Mouse (Mus musculus) stomach, embryonic 16.5 days (tissue): Measurements from ENCODE around the gene Cpt1c. TPM values are rescaled to one million over a fixed set of nuclear protein-coding genes. Genes with fewer than 3 reads are reported as not detected.
"Not testable (repeated sequence)": the region's sequence is repeated elsewhere in the genome, so short reads cannot be mapped to it uniquely, and the experiment has no call there.

ENCODE experiments used
- ATAC-seq: fragments of 200-750 bp; cut with Nextera tagmentation; 2 replicates; pipeline ENCODE4 v1.8.0; 2017; ENCODE audit warnings: moderate number of reproducible peaks, moderate TSS enrichment; ENCODE audit not compliant: insufficient read depth, low FRiP score
- H3K27ac ChIP-seq: fragments of 300-500 bp; sonication (generic); 2 replicates; pipeline ENCODE4 v1.5.1; 2014; ENCODE audit warnings: low read length
- H3K27me3 ChIP-seq: fragments of 300-500 bp; sonication (generic); 2 replicates; pipeline ENCODE4 v1.6.1; 2014; ENCODE audit warnings: low read length, control low read depth, mixed read lengths; ENCODE audit not compliant: control insufficient read depth, insufficient read depth
- H3K36me3 ChIP-seq: fragments of 300-500 bp; sonication (generic); 2 replicates; pipeline ENCODE4 v1.6.1; 2014; ENCODE audit warnings: low read length; ENCODE audit not compliant: control insufficient read depth, insufficient read depth
- H3K4me1 ChIP-seq: fragments of 300-500 bp; sonication (generic); 2 replicates; pipeline ENCODE4 v1.6.1; 2014; ENCODE audit warnings: low read length, control low read depth, mixed read lengths; ENCODE audit not compliant: control insufficient read depth, insufficient read depth
- H3K4me2 ChIP-seq: fragments of 300-500 bp; sonication (generic); 2 replicates; pipeline ENCODE4 v1.6.1; 2014; ENCODE audit warnings: low read depth, low read length, mixed read lengths
- H3K4me3 ChIP-seq: fragments of 300-500 bp; sonication (generic); replicated peaks from 2 replicates; pipeline ENCODE4 v1.5.1; 2014; ENCODE audit warnings: mild to moderate bottlenecking, low read length
- H3K9ac ChIP-seq: fragments of 300-500 bp; sonication (generic); 2 replicates; pipeline ENCODE4 v1.6.1; 2014; ENCODE audit warnings: low read length
- H3K9me3 ChIP-seq: fragments of 300-500 bp; sonication (generic); replicated peaks from 2 replicates; pipeline ENCODE4 v1.6.1; 2016; ENCODE audit warnings: low read length, control low read depth; ENCODE audit not compliant: control insufficient read depth
- WGBS: fragments of 180-500 bp; shearing (Covaris S2); extraction: QIAGEN DNeasy Blood & Tissue Kit; methylation state at CpG from one replicate; pipeline ENCODE4 v1.1.7; 2014; 5-methylcytosine and 5-hydroxymethylcytosine counted together
- polyA plus RNA-seq: library from polyadenylated mRNA; unstranded; fragments of >200 nt; fragmentation: Nextera tagmentation; extraction: Ambion mirVana; gene quantifications from 2 replicates; pipeline ENCODE4 v1.2.1, GENCODE M21; 2015

Gene Cpt1c
- 19.9 and 23.4 TPM in 2 replicates for polyA plus RNA-seq

DNA sequence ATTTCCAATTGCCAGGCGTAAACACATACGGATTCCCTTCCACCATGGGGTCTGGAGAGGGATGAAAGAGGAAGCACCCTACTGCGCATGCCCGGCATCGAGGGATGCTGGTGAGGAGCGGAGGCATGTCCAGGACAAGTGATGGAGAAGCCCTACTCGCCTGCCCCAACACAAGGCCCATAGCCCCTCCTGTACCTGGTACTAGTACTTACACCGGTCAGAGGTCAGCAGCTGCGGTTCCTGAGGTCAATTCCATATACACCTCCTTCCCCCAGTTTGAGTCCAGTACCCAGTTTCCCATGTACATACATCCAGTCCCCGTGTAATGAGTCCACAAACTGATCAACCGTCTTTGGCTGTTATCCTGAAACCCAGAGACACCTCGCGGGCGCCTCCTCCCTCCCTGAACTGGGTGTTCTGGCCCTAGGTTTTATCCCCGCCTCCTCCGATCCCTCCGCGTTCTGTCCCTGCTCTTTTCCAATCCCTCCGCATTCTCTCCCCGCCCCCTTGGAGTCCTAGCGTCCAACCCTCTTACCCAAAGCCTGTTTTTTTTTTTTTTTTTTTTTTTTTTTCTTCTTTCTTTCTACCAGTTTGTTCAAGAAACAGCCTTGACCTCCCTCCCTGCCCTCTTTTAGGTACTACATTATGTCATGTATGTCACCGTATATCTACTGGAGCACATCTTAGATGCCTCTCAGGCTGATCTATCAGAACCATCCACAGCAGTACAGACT lies at the start of gene Cpt1c:
Gene Cpt1c, minus strand, starts transcription at position 469 of the 734 bp plus-strand sequence.
- peak; percentile 30; the same call in 1 of the 2 replicates for ATAC-seq
- H3K27me3 ChIP-seq, result no peaks in the 10 kb centered on the region
- H3K9ac ChIP-seq, result peak within 1 kb of the TSS; percentile 73
- peak within 1 kb of the TSS; percentile 88 for H3K27ac ChIP-seq
- 2% methylated on average over 22 of the region's 22 CpGs for WGBS
- H3K9me3 ChIP-seq, result no peaks in the 10 kb centered on the region
- H3K4me3 ChIP-seq, result peak within 1 kb of the TSS; percentile 60
- H3K36me3 ChIP-seq, result peaks cover 25% of the 10 kb centered on the region
- H3K4me1 ChIP-seq, result peaks cover 18% of the 10 kb centered on the region
- H3K4me2 ChIP-seq, result peak within 1 kb of the TSS; percentile 78

DNA sequence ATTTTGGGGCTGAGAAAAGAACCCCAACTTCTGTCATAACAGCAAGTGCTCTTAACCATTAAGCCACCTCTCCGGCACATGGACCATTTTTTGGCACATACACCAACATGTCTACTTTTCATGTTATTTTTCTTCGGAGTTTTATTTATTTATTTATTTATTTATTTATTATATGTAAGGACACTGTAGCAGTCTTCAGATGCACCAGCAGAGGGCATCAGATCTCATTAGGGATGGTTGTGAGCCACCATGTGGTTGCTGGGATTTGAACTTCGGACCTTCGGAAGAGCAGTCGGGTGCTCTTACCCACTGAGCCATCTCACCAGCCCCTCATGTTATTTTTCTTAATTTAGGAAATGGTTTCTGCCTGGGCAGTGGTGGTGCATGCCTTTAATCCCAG lies 49.1 kb upstream of the Cpt1c start:
- not testable (repeated sequence) for H3K27me3 ChIP-seq, H3K9ac ChIP-seq, H3K4me2 ChIP-seq, H3K4me3 ChIP-seq, ATAC-seq, H3K9me3 ChIP-seq, H3K27ac ChIP-seq, H3K36me3 ChIP-seq, H3K4me1 ChIP-seq
- 78% methylated on average over 5 of the region's 5 CpGs for WGBS

DNA sequence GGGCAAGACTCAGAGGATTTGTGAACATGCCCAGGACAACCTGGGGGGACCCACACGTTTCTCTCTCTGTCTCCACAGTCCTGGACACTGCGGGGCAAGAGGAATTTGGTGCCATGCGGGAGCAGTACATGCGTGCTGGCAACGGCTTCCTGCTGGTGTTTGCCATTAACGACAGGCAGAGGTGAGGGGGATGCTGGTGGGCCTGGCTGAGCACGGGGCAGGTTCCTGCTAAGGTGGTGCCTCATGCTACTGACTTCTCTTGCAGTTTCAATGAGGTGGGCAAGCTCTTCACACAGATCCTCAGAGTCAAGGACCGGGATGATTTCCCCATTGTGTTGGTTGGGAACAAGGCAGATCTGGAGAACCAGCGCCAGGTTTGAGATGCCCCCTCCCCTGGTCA lies 45.6 kb upstream of the Cpt1c start:
- H3K27ac ChIP-seq, result no peak overlapping the region
- no peaks in the 10 kb centered on the region for H3K9me3 ChIP-seq
- no peak overlapping the region for H3K4me3 ChIP-seq
- no peak overlapping the region for H3K4me2 ChIP-seq
- no peak overlapping the region for H3K9ac ChIP-seq
- no peak for ATAC-seq
- 0 out of 2 replicates have a peak, but pooled peaks cover 4% of the 10 kb centered on the region for H3K4me1 ChIP-seq
- no peaks in the 10 kb centered on the region for H3K27me3 ChIP-seq
- WGBS, result 69% methylated on average over 9 of the region's 9 CpGs
- H3K36me3 ChIP-seq, result no peaks in the 10 kb centered on the region

DNA sequence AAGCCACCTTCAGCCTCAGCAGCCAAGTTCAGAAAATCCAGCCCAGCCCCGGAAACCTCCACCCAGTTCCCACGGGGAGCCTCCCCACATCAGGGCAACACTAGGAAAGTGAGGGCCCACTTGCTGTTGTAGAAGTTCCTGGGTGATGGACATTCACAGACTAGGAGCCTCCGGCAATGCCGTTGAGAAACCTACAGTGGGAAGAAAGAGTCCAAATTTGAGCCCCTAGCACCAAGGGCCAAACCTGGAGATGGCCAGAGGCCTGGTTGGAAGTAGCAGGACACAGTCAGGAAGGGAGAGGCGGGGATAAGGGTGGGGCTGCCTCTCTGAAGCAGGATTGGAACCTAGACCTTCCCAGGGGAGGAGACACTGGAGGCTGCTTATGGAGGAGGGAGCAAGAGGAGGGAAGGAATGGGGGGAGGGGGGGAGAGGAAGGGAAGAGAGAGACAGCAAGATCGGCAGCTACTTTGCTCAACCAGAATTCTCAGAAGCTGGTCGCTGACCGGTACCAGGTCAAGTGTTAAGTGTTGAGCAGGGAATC lies 44.5 kb upstream of the Cpt1c start:
- Histone ChIP-seq H3K9ac (peak overlapping the region; percentile 86; the same call in 1 of the 2 replicates), H3K9me3 (no peaks in the 10 kb centered on the region), H3K4me3 (peak overlapping the region; percentile 99), H3K4me2 (peak overlapping the region; percentile 82), H3K36me3 (no peaks in the 10 kb centered on the region), H3K27me3 (no peaks in the 10 kb centered on the region), H3K4me1 (peaks cover 10% of the 10 kb centered on the region), H3K27ac (peak overlapping the region; percentile 100)
- 27% methylated on average over 8 of the region's 8 CpGs for WGBS
- no peak for ATAC-seq

GRCm38 (mm10) chr7:45017242-45018061 lies 42.8 kb upstream of the Cpt1c start, which contains the start of gene Rras:
Gene Rras, plus strand, starts transcription at chr7:45017961.
- Histone ChIP-seq H3K9me3 (no peaks in the 10 kb centered on the region), H3K4me3 (peak within 1 kb of the TSS; percentile 99), H3K9ac (peak within 1 kb of the TSS; percentile 86), H3K36me3 (peaks cover under 1% of the 10 kb centered on the region; the same call in 1 of the 2 replicates), H3K4me2 (peak within 1 kb of the TSS; percentile 82), H3K27me3 (no peaks in the 10 kb centered on the region), H3K27ac (peak within 1 kb of the TSS; percentile 100), H3K4me1 (peaks cover 10% of the 10 kb centered on the region)
- under 1% methylated on average over 36 of the region's 36 CpGs for WGBS
- ATAC-seq, result peak; percentile 91

GRCm38 (mm10) chr7:45016761-45017160 lies 42.1 kb upstream of the Cpt1c start:
- Histone ChIP-seq H3K27ac (peak overlapping the region; percentile 100), H3K36me3 (peaks cover 7% of the 10 kb centered on the region; the same call in 1 of the 2 replicates), H3K4me3 (peak overlapping the region; percentile 99), H3K9me3 (no peaks in the 10 kb centered on the region), H3K4me1 (peaks cover 10% of the 10 kb centered on the region), H3K9ac (peak overlapping the region; percentile 76), H3K4me2 (peak overlapping the region; percentile 82), H3K27me3 (no peaks in the 10 kb centered on the region)
- no peak for ATAC-seq
- WGBS, result 3% methylated on average over 4 of the region's 4 CpGs

DNA sequence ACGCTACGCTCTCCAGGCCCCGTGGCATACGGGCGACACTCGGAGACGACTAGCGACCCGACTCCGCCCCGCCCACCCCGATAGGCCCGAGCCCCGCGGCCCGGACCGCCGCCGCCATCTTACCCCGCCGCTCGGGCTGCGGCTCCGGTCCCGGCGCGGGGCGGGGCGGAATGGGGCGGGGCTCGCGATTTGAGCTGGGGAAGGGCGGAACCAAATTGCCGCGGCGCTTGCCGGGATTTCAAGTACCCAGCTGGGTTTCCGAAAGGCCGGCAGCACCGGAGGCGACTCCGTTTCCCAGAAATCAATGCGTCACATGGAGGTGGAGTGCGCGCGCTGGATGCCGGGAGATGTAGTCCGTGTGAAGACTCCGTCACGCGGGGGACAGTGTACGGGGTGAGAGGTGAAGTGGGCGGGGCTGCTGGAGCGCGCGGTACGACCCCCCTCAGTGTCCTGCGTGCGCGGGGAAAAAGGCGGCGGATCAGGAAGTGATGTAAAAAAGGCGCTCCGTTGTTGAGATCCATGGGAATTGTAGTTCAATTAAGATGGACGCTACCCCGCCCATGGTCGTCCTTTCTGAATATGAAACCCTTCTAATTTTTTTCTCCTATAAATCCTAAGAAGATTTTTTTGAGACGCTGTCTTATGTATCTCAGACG lies 41.4 kb upstream of the Cpt1c start, which contains the start of gene Scaf1:
Gene Scaf1, minus strand, starts transcription at position 407 of the 656 bp plus-strand sequence.
- under 1% methylated on average over 67 of the region's 69 CpGs for WGBS

GRCm38 (mm10) chr7:45015344-45015956 lies 40.8 kb upstream of the Cpt1c start:
- Histone ChIP-seq H3K9me3 (no peaks in the 10 kb centered on the region), H3K27ac (peak overlapping the region; percentile 100), H3K27me3 (no peaks in the 10 kb centered on the region), H3K4me1 (peaks cover 10% of the 10 kb centered on the region), H3K4me3 (peak overlapping the region; percentile 99), H3K4me2 (peak overlapping the region; percentile 83), H3K36me3 (peaks cover 11% of the 10 kb centered on the region; the same call in 1 of the 2 replicates), H3K9ac (peak overlapping the region; percentile 99)
- WGBS, result 1% methylated on average over 20 of the region's 20 CpGs
- no peak for ATAC-seq

More for the DNA sequence above, 41.4 kb upstream of the Cpt1c start, which contains the start of gene Scaf1:
- Histone ChIP-seq H3K4me3 (peak within 1 kb of the TSS; percentile 99), H3K4me2 (peak within 1 kb of the TSS; percentile 83), H3K4me1 (peaks cover 10% of the 10 kb centered on the region), H3K9me3 (no peaks in the 10 kb centered on the region), H3K9ac (peak within 1 kb of the TSS; percentile 99), H3K27me3 (no peaks in the 10 kb centered on the region), H3K27ac (peak within 1 kb of the TSS; percentile 100), H3K36me3 (peaks cover 11% of the 10 kb centered on the region; the same call in 1 of the 2 replicates)
- peak; percentile 89 for ATAC-seq
